Mouse (Mus musculus) adrenal gland, adult 18-20 months (tissue): ENCODE data around the gene Coq5. TPM values are rescaled to one million over a fixed set of nuclear protein-coding genes. Genes with fewer than 3 reads are reported as not detected.

Experiments
- DNase-seq, 2 experiments: peaks; one replicate each; pipeline ENCODE4 v3.0.0; 2021 to 2022; ENCODE audit warnings: low spot score in 2 of 2
- total RNA-seq, 2 experiments: library from RNA; stranded (reverse); gene quantifications; 1 replicate in 1 of 2; 2 replicates in 1 of 2; pipeline ENCODE4 v1.2.3; 2021

Coq5 gene
- total RNA-seq, 2 experiments from 2014 or later = 58.6 to 75.8 TPM

DNA sequence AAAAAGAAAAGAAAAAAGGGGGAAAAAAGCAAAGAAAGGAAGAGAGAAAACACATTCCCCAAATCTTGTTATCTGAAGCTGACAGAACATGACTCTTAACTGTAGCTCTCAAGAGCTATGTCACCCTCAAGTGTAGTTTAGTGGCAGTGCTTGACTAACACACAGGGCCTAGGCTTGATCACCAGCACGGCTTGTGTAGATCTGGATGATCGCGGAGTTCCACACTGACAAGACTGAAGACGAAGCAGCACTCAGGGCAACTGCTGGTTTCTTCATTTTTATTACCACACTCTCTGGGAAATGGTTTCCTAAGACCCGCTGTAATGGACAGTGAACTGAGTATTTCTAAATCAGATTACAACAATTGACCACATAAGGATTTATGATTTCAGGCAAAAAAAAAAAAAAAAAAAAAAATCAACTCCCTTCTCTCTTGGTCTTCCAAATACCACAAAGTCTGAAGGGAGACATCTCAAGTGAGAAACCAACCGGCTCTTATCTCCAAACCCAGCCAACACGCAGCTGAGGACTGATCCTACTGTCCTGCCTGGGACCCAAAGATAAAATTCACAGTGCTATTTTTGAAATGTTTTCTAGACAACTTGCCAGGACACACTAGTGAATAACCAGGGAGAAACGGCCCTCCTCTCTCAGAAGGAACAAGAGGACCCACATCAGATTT, 12.5 kb upstream of the Coq5 start:
- no peak for DNase-seq

DNA sequence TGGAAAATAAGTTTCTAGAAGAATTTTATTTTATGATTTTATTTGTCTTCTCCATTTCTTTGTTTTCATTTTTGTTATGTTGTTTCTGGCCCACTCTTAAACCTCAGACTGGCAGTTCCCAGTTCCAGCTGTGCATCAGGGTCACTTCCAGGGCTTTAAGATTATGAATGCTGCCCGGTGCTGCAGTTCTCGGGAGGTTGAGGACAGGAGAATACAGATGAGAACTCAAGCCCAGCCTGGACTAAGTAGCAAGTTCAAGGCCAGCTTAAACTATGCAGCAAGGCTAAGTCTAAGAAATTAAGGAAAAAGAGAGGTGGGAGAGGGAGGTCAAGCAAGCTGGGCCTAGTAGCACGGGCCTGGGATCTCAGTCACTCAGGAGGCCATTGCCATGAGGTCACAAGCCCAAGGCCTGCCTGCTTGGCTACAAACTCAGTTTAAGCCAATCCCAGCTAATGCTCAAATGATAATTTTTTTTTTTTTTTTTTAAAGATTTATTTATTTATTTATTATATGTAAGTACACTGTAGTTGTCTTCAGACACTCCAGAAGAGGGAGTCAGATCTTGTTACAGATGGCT, 11.9 kb upstream of the Coq5 start:
- no peak for DNase-seq

DNA sequence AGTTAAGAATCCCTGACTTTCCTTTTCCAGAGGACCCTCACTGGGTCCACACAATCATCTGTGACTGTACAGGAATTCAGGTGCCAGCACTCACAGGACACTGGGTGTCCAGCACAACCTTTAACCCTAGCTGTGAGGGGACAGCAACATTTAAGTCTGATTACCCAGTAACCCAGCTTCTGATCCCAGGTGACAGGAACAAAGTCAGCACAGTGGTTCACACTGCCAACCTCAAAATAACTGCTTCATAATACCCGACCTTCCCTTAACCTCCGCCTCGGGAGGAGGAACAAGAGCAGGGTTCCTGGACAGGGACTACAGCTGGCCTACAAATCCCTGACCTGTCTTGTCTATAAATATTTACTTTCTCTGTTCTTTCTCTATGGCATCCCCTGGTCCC, 11.2 kb upstream of the Coq5 start:
- DNase-seq = no peak

DNA sequence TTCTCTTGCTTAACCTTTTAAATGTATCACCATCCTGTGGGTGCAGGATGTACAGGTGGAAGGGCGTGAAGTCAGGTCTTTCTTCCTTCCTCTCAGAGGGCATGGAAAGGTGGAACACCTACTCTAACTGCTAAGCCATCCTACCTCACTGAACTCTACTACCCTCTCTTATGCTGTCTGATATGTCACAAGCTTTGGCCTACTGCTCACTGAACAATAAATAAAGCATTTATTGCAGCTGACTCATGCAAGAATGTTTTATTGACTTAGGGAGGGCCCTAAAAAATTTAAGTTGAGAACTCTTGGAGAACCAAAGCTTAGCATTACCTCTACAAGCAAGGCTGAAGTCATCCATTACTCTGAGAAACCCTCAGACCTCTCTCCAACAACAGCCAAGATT, 9.5 kb upstream of the Coq5 start:
- no peak for DNase-seq

DNA sequence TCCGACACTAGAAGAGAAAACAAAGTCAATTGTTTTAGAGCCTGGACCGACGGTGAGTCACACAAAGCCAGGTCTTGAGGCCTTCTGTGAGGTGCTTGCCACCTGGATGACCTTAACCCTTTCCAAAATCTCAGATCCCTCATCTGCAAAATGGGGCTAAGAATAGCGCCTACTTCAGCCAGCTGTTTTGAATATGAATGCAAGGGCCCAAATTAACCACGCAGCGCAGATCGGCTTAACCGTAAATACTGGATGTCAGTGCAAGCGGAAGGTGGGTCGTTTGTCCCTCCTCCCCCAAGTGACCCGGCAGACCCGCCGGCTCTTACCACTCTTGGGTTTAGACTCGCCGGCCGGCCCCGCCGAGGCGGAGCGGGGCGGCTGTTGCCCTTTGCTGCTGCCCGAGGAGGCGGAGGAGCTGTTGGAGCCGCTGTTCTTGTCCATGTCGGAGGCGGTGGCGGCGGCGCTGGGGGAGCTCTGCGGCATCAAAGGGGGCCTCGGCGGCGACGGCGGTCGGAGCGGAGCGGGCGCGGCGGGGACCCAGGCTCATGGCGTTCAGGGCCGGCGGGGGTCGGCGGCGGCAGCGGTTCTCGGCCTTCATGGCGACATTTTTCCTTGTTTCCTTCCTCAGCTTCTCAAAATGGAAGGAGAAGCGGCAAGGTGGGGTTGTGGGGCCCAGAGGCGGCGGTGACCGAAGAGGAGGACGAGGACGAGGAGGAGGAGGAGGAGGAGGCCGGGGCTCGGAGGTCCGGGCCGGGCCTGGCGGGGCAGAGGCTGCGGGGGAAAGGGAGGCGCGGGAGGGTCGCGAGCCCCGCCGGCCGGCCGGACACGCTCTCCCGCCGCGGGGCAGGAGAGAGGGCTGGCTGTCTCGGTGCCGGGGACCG, 7.3 kb upstream of the Coq5 start:
- peak; percentile 45 to 57 for DNase-seq

DNA sequence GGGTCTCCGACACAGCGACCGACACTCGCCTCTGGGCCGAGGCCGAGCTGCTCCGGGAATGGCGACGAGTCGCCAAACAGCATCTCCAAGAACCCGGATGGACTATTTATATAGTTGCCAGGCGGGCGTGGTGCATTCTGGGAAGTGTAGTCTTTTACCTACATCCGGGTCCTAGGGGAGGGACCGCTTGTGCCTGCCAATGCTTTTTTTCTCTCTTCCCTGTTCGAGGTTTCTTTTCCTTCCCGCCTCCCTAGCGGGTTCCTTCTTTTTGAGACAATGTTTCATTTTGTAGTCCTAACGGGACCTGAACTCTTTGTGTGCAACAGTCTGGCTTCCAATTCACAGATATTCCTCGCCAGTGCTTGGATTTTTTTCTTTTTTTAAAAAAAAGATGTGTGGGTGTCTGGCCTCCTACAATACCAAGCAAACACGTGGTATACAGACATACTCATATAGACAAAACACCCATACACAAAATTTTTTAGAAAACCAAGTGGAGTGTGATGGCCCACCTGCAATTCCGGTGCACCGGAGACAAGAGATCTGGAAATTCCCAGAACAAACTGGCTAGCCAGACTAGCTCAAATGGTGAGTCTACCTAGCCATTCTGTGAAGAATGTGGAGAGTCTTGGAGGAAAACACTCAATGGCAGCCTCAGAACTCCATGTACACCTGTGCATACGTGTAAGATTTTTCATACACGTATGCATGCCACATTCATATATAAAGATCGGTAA, 6.5 kb upstream of the Coq5 start, which contains the start of gene Rnf10:
TSS of gene Rnf10 (minus strand) at position 87 of the 737 bp plus-strand sequence.
- DNase-seq = peak; percentile 96 to 99

DNA sequence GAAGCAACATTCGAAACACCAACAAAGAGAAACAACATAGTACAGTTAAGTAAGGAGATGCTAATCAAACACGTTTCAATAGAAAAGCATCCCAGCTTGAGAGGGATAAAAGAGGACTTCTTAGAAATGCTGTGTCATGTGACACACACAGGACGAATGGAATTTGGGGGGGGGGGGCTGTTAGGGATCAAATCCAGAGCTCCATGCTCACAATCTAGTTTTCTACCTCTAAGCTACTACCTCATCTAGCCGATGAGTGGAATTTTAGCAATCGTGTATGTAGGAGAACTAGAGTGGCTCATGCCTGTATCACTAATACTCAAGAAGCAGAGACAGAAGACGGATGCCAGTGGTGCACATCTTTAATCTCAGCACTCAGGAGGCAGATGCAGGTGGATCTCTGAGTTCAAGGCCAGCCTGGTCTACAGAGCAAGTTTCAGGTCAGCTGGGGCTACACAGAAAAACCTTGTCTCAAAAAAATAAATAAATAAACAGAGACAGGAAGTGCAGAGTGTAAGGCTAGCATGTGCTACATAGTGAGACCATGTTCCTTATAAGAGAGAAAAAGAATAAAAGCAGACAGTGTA, 5.8 kb upstream of the Coq5 start:
- no peak for DNase-seq

DNA sequence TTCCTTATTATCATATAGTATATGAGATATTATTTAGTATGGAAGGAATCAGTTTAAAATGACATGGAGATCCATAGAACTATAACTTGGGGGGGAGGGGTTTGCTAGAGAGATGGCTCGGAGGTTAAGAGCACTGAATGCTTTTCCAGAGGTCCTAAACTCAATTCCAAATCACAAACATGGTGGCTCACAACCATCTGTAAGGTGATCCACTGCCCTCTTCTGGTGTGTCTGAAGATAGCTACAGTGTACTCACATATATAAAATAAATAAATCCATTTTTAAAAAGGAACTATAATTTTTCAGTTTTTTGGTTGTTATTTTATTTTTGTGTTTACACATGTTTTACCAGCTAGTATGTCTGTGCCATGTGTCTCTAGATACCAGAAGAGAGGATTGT, 5.1 kb upstream of the Coq5 start:
- no peak for DNase-seq

DNA sequence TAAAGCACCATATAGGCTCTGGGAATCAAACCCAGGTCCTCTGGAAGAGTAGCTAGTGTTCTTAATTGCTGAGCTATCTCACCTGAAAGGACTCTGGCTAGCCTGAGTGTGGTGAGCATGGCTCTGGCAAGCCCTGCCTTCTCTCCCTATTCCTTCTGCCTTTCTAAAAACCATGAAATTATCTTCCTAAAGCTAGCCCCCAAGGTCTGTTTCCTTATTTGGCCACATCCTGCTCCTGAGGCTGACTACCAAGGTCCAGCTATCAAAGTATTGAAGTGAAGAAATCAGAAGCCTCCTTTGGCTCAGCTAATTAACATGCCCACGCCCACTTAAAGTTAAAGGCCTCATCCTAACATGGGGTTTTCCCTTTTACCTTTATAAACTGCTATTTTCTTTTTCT, 4.7 kb upstream of the Coq5 start:
- no peak for DNase-seq

DNA sequence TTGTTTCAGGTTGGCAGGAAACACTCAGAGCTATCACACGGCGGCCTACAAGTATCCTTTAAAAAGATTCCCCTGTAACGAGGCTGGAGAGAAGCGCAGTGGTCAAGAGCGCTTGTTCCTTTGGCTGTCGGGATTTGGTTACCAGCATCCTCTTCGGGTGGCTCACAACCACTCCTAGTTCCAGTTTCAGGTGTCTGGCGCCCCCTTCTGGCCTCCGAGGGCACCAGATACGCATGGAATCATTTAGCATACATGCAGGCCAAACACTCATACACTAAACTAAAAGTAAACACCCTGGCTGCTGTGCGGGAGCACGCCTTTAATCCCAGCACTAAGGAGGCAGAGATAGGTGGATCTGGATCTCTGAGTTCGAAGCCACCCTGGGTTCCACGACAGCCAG, 3.5 kb upstream of the Coq5 start:
- peak in 1 of 2 experiments; percentile 46 for DNase-seq

DNA sequence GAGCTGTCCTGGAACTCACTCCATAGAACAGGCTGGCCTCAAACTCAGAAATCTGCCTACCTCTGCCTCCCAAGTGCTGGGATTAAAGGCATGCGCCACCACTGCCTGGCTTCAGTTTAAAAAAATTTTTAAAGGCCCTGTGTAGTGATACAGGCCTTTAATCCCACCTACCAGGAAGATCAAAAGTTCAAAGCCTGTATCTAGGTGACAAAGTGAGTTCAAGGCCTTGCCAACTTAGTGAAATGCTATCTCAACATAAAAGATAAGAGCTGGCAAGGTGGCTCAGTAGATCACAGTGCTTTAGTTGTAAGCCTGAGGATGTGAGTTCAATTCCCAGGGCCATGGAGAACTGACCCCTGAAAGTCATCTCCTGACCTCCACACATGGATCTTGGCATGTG, 1.4 kb upstream of the Coq5 start:
- no peak for DNase-seq

DNA sequence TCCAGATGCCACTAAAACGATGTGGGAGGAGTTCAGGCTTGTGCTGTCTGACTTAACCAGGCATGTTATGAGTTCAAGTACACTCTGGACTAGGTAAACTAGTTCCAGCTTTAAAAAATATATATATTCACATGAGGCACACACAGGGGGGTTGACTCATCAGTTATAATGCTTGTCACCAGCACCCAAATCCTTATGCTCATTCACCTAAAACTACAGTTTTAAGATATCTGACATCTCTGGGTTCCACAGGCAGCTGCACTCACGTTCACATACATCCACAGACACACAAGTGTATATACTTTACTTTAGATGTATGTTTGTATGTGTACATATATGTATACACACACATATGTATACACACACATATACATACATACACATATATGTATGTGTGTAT, 681 bp upstream of the Coq5 start:
- DNase-seq = no peak

DNA sequence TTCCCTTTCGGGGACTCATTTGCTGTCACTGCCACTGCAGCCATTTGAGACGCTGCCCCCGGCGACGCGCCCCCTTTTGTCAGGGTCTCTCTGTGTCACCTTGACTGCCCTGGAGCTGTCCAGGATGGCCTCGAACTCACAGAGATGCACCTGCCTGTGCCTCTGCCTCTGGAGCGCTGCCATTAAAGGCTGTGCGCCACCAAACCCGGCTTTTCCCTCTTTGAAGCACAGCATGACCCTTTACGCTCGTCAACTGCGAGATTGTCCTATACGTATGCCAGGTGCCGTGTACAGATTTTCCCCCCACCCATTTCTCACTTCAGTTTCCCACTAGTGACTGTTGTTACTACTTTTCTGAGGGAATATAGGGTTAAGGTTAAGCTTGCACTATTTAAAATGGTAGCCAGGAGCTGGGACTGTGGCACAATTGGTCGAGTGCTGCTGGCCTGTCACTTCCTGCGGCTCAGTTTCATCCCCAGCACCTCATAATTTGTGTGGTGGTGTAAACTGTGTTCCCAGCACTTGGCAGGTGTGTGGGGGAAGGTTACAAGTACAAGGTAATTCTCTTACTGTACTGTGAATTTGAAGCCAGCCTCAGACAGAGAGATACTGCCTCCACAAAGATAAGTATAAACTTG, 703 bp downstream of the Coq5 start:
- peak in 1 of 2 experiments; percentile 32 for DNase-seq

DNA sequence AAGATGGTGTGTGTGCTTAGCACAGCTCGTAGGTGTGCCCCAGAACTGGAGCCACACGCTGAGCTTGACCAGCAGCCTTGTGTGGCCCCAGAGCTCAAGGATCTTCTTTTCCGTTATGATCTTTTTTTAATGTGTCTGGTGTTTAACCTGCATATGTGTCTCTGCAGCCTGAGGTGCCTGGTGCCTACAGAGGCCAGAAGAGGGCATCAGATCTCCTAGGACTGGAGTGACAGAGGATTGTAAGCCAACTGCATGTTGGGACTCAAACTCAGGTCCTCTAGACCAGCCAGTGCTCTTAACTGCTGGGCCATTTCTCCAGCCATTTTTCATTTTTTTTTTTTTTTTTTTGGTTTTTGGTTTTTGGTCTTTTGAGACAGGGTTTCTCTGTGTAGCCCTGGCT, 5.3 kb downstream of the Coq5 start:
- DNase-seq = no peak

DNA sequence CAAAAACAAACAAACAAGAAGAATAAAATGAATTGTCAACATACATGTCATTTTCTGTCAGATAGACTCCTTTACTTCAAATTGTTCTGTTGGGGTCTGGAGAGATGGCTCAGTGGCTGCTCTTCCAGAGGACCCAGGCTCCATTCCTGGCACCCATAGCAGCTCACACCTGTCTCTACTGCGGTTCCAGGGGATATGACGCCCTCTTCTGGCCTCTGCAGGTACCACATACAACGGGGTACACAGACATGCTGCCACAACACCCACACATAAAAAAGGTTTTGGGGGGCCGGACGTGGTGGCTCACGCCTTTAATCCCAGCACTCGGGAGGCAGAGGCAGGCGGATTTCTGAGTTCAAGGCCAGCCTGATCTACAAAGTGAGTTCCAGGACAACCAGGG, 14.7 kb downstream of the Coq5 start:
- no peak for DNase-seq

DNA sequence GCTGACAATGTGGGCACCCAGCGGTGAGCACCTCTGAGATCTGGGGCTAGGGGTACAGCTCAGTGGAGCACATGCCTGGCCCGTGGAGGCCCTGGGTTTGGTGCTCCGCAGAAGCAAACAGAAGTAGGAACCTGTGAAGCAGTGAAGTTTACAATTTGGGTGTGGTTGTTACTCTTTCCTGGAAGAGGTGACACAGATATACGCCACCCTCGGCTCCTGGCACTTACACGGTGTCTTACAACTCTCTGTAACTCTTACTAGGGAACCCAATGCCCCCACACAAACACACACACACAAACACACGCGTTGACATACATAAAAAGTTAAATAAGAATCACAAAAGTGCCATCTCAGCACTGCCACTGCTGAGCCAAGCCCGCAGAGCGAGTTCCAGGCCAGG, 16.9 kb downstream of the Coq5 start:
- no peak for DNase-seq

DNA sequence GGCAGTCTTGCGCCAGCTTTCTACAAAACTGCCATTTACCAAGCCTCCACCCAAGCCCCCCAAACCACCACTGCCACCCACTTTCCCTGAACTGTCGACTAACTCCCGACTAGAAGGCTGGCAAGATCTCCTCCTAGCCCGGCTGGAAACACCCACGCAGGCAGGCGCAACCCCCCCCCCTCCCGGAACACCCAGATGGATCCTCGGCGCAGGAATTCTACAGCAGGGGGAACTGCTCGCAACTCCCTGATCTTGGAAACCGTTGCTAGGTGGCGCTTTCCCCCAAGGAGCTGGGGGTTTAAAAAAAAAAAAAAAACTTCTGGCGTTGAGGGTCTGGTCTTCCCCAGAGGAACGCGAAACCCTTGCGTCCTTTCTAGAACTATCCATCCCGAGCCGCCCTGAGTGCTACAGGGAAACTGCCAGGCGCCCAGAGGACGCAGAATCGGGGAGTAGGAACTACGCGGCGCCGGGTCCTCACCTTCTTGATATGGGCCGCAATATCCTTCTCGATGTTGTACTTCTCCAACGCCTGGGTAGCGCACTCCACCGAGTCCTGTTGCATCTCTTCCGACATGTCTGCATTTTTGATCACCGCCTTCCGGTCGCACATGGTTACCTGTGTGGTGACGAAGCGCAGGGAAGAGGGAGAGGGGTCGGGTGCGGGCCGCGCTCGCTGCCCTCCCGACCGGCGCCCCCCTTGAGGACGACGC, 20.7 kb downstream of the Coq5 start:
- peak in 1 of 2 experiments; percentile 50 for DNase-seq

DNA sequence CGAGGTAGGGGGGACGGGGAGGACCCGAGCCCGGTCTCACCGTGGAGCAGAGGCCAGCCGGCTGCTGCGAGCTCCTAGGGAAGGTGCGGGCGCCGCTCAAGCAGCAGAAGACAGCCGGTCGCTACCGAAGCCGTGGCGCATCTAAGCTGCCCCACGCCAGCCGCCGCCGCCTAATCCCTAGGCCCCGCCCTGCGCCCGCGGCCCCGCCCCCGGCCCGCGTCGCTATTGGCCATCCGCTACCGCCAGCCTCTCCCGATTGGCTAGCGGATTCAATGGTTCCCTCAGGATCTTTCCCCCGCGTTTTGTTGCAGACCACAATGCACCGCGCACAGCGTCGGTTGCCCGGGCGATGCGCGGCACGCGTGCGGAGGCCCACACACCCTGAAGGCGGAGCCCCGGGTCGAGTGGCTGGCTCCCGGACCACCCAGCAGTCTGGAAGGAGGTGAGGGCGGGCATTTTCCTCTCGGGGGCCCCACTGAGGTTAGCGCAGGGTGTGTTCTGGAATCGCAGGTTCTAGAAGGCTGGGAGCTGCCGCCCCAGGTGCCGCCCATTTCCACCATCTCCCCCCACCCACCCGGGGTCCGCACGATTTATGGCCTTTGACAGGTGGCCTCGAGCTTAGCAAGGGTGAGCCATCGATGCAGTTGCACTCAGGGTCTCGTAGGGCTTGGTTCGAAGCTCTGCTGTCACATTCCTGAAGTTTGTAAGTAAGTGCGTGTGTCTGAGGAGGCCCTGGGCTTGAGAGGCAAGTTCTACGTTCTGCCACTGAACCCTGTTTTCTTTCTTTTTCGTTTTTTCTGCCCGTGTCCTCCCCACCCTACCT, 21.5 kb downstream of the Coq5 start, which contains the start of gene Dynll1:
TSS of gene Dynll1 (minus strand) at position 208 of the 823 bp plus-strand sequence.
- peak; percentile 100 for DNase-seq

DNA sequence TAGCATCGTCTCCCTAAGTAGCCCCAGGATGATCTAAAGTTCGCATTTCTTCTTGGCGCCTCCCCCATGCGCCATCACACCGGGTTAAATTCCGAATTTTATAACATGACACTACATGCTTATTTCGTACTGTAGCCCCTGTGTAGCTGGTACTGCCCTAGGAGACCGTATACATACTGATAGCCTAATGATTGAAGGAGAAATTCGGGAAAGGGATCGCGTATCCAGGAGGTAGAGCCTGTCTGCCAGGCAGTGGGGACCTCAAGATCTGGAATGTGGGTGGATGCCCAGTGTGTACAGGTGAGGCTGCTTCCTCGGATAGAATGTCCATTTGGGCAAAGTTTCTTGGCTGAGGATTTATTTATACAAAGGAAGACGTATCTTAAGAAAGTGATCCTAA, 22.1 kb downstream of the Coq5 start:
- peak in 1 of 2 experiments; percentile 11 for DNase-seq
